Mouse (Mus musculus): ENCODE results near the gene BC029722.

DNA sequence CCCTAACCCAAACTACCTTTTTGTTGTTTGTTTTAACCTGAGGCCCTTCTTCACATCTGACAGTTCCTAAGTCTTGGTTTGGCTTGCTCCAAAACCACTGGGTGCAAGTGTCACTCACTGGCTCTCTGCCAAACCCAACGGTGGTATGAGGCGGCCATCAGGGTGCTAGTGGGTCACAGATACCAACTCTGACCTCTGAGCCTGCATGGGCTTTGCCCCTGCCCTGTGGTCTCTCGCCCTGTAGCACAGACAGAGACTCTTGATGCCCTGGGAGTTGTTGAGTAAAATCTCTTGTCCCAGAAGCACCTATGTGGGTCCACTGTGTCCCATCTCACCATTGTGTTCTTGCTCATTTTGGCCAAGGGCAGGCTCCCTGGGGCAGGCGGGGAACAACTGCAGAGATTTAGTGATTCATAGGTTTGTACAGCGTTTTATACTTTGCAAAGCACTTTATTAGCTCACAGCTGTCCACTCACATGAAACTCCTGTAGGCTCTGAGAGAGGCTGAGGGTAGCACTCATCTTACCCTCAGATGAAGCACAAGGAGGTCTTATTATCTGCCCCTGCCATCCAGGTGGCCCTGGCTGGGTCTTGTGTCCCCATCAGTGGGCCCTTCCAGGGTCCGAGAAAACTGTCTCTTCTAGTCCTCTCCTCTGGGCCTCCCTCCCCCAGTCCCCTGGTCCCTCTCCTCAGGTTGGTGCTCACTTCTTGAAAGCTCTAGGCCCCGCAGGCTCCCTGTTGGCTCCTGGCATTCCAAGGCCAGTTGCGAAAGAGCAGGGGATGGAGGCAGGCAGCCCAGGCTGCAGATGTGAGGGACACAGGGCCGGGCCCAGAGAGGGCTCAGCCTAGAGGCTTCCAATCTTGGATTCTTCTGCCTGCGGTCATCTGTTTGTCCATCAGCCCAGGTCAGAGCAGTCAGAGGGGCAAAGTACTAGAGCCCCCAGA is 1.7 kb downstream of the BC029722 start:
- TF ChIP-seq TAL1 (IDR thresholded peaks at IDR 0.05; ENCODE audit: low read length), result no peak
- TF ChIP-seq GATA1 (IDR thresholded peaks at IDR 0.05; ENCODE audit: low read length), result no peak
